Mouse (Mus musculus) common myeloid progenitor, adult 5-6 weeks (primary cell): ENCODE measurements around the gene Magea10. TPM values are rescaled to one million over a fixed set of nuclear protein-coding genes. Genes with fewer than 3 reads are reported as not detected.

ENCODE experiments used
- ATAC-seq: replicated peaks from 2 replicates; pipeline ENCODE4 v1.8.0; 2016; ENCODE audit warnings: low read depth, mild to moderate bottlenecking, moderate TSS enrichment, inconsistent platforms; ENCODE audit not compliant: poor library complexity, severe bottlenecking
- total RNA-seq: library from RNA; stranded (forward); fragments of 200-1000, 187-1606 nt; gene quantifications from 2 replicates; pipeline ENCODE4 v1.2.3, GENCODE M21; 2017

The Magea10 gene
- not detected in 2 replicates for total RNA-seq

DNA sequence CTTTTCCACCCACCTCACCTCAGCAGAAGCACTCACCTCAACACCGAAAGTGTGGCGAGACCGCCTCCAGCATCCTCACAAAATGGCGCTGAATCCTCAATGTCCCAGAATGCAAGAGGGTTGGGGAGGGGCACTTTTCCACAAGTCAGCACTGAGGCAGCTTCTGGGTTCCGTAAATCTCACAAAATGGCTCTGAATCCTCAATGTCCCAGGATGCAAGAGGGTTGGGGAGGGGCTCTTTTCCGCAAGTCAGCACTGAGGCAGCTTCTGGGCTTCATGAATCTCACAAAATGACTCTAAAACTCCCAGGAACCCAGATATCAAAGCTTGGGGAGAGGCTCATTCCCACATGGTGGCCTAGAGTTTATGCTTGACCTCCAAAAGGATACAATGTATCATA lies at the start of gene Magea10:
Gene Magea10, minus strand, starts transcription at position 101 of the 400 bp plus-strand sequence.
- no peak for ATAC-seq

DNA sequence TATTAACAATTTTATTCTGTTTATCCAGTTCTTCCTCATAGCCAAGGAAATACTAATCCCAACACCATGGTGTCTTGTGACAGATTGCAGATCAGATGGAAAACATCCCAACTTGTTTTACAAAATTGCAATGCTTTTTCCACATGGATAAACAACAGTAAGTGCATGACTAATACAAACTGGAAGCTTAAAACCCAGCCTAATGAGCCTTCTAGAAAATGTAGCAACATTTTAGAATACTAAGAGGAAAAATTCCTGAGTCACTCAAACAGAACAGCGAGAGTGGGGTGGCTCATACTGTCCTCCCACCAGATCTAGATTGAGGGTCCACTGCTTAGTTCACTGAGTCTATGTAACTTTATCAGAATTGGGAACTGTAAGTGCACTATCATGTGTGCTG lies 4.7 kb downstream of the Magea10 start:
- no peak for ATAC-seq

Other genes starting within 250 kb of the Magea10 start
- gene Magea4, start 164.8 kb downstream of the Magea10 start, total RNA-seq: not detected in 2 replicates
- 0.18 and 0.19 TPM in 2 replicates for gene Gabre, start 112.1 kb downstream of the Magea10 start, total RNA-seq